Mouse (Mus musculus) ovary, postnatal 36 days (tissue): ENCODE results near the gene Slc39a7.

Experiments
- DNase-seq: peaks from one replicate; pipeline ENCODE4 v3.0.0; 2022; ENCODE audit warnings: low spot score, mixed read lengths

Gene Slc39a7

DNA sequence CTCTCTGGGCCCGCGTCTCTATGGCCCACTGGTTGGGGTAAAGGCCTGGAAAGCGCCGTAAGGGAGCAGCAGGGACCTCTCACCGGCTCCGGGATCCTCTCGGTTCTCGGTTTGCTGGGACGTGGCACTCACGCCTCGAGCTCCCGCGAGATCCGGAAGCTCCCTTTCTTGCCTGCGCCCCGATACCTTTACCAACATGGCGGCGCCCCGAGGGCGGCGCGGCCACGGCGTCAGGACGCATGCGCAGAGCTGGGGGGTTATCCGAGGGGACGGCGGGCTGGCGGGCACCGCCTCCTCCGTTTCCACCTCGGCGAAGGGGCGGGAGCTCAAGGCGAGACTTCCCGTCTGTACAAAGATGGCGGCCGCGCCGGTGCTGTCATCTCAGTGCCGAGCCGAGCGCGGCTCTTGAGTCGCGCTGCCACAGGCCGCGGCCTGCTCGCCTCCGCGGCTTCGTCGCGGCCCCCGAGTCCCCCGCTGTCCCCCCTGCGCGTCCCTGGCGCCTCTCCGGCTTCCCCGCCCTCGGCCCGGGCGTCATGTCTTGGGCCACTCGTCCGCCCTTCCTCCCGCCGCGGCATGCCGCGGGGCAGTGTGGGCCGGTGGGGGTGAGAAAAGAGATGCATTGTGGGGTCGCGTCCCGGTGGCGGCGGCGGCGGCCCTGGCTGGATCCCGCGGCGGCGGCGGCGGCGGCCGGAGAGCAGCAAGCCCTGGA is at the start of gene Slc39a7, which contains the start of gene Rxrb:
Gene Slc39a7, minus strand, starts transcription at position 218 of the 709 bp plus-strand sequence.
Gene Rxrb, plus strand, starts transcription at position 348 of the 709 bp plus-strand sequence.
- peak; percentile 100 for DNase-seq

DNA sequence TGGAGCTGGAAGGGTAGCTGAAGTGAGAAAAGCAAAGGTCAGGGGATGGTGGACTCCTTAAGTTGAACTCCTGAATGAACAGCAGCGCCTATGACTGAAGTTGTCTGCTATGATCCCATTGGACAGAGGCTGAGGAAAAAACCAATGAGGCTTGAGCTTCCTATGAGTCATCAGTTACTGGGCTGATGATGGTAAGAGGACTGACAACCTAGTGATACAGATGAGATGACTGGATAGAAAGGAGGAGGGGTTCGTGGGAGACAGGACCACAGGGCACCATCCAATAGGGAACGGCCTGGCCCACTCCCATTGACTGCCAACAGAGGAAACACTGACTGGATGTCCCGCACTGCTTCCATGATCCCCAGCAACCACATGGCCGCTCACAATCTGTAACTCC is 48.1 kb upstream of the Slc39a7 start:
- DNase-seq: no peak

DNA sequence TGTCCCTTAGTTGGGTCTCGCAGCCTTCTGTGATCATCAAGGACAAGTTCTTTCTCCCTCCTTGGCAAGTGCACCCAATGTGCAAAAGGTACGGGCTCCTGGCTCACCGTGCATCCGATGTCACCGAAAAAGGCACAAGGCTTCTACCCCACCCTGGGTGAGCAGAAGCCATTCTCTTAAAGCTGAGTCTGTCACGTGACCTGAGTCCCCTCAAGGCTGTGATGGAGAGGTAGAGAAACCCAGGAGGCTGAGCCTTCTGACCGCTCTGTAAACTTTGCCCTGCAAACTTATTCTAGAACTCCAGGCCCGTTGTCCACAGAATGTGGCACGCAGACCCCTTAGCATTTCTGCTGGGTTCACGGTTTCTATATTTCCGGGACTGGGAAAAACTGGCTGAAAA is 47.5 kb upstream of the Slc39a7 start:
- DNase-seq: no peak

DNA sequence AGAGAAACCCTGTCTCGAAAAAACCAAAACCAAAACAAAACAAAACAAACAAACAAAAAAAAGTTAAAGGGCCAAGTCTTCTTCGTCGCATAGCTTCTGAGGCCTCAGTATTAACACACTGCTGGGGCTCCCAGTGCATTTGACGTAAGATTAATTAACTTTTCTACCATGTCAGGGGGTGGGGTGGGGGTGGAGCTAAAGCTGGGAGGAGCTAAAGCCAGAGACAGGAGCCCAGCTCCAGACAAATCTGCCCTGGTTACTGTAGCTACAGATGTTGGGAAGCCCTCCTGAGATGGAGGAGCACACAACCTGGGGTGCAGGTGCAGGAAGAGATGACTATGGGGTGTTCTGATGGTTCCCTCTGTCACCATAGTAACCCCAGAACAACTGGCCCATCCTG is 46.7 kb upstream of the Slc39a7 start:
- DNase-seq: no peak

DNA sequence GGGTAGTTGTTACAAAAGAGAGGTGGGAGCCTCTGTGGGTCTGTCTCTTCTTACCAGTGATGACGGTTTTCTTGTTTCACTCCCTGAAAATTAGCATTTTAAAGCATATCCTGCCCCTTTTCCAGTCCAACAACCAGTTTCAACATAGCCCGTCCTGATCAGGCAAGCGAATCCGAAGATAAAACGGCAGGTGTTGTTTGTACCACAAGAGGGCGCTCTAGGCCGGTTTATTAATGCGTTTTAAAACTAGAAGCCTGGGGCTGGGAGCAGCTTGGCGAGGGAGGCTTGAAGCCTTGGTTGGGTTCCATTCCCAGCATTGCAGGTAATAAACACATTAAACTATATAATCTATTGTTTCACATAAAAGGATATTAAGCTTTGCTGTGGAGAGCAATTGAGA is 46.1 kb upstream of the Slc39a7 start:
- peak; percentile 47 for DNase-seq

DNA sequence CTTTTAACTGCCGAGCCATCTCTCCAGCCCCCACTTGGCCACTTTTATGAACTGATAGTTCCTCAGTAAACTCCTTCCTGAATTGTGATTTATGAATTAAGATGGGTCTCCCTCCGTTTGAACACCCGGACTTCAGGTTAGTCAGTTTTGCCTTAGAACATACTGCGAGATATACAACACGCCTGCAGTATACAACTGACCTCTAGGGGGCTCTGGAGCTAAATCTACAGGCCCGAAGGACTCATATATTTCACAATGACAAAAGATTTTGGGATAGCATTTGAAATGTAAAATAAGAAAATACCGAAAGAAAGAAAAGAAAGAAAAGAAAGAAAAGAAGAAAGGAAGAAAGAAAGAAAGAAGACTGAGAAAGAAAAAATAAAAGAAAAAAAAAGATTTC is 43.8 kb upstream of the Slc39a7 start:
- peak; percentile 29 for DNase-seq

DNA sequence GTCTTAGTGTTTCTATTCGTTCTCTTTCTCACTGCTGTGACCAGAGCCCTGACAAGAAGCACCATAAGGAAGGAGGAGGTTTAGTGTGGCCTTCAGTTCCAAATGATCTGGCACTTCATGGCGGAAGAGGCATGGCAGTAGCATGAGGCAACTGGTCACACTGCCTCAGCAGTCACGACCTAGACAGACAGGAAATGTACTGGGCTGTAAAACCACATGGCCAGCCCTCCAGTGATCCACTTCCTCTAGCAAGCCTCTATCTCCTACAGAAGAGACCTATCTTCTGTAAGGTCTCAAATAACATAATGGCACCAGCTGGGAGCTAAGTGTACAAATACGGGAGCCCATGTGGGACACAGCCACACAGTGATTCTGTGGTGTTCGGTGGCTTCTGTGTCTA is 40.6 kb upstream of the Slc39a7 start:
- DNase-seq: no peak

DNA sequence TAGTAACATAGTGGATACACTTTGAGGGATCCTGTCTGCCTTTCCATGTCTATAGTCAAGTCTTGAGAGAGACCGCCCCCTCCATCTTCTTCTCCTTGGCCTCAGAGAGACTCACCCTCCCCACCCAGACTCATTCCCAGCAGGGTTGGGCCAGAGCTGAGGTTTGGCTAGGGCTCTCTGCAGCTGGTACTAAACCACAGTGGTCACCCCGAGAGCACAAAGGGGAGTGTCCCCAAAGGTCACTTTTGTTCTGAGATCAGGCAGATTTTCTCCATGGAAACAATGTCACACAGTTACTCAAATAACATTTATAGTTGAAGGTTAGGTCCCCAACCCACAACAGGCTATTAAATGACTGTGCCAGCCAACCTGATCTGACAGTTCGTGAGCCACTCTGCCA is 37.4 kb upstream of the Slc39a7 start:
- no peak for DNase-seq

DNA sequence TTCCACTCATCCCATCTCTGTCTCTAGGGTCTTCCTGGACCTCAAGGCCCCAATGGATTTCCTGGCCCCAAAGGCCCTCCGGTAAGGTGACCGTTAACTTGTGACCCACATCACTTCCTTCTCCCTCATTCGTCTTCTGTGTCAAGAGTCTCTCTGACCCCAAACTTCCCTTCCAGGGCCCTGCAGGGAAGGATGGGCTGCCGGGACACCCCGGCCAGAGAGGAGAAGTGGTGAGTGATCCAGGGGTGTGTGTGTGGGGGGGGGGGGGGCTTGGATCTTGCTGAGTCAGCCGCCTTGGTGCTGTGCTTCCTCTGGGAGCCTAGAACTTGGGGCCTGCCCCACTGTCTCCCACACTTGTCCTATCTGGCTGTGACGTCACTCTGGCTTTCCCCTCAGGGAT is 25.7 kb upstream of the Slc39a7 start:
- DNase-seq: no peak

DNA sequence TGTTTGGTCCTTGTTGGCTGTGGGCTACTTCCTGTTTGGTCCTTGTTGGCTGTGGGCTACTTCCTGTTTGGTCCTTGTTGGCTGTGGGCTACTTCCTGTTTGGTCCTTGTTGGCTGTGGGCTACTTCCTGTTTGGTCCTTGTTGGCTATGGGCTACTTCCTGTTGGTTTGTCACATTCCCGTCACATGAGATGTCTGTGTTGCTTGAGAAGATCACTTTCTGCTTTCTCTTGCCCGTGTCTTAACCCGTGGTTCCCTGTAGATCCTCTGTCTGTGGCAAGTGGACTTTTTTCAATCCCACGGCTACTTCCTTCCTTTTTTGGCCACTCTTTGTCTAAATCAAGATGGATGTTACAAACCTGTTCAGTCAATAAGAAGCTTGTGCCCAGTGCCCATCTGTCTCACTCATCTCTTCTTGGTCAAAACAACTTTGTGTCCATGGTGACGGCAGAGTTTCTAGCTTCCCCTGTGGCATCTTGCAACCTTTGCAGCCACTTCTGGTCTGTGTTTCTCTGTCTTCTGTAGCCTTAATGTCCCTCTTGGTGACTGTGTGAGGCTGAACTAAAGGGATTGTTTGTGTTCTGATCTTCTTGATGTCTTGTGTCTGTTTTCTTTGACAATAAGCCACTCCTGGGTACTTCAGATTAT is 16.0 kb upstream of the Slc39a7 start:
- no peak for DNase-seq

DNA sequence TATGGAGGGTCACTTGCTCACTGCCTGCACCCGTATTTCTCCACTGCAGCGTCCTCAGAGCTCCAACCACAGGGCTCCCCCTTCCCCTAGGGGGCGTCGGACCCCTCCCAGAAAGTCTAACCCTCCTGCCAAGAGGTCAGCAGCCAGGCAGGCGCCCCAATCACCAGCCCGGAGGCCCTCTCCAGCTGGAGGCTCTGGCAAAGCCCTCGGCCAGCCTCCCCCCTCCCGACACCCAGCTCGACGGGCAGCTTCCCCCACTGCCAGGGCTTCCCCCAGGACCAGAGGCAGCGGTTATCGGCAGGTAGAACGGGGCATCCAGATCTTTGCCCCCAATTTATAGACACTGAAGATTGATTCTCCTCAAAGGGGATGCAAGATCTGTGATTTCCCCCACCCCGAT is 14.5 kb upstream of the Slc39a7 start:
- DNase-seq: no peak

DNA sequence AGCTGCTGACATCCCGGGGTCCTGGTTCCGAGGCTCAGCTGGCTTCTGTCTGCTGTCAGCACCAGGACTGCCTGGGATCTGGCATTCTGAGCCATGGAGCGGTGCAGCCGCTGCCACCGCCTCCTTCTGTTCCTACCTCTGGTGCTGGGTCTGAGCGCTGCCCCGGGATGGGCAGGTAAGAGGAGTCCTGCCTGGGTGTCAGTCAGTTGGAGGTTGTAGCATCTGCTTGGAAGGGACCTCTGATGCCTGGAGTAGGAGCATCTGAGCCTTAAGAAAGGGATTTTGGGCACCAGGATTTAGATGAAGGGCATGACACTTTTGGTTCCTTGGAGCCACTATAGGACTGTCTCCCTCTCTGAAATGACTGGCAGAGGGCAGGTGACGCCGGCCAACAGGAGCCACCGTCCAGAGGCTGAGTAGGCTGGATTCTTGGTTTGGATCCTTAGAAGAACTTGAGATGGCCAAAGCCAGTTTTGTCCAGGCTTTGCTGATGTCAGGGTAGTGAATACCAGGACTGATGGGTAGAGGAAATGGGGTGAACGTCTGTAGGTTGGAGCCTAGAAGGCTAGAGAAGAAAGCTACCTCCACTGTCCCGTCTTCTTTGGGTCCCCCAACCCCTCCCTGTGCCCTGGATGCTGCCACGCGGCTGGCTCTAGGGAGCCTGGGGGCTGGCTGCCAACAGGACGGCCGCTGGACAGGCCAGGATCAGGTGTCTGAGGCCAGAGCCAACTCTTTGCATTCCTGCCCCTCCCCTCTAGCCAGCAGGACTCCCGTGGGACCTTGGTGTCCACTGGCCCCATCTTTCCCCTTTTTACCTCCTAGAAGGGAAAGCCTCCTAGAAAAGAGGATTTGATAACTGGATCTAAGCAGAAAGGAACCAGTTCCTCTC is 8.3 kb upstream of the Slc39a7 start:
- DNase-seq: peak; percentile 21

DNA sequence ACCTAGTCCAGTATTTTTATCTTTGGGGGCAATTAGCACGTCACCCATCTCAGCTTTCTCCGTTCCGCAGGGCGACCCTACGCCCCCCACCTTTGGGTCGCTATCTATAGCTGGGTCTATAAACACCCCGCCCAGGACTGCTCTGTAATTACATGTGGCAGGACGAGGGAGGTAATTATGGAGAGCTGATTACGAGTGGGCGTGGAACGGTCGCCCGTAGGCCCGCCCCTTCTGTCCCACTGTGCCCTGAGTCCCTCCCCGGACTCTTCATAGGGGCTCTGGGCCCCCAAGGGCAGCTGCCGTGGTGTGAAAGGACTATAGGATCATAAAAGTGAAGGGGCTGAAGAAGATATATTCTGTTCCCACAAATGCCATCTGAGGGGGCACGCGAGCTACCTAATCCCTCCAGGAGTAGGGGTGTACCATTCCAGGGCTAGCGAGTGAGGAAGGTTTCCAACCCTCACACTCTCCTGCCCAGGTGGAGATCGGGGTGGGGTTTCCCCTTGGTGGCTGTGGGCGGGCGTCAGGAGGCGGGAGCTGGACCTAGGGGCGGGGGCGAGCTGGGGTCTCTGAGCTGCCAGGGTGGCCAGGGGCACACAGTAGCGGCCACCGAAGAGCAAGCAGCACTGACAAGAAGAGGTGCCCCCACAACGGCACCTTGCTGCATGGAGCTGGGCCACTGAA is 7.5 kb upstream of the Slc39a7 start, which contains the start of gene Col11a2:
Gene Col11a2, plus strand, starts transcription at position 560 of the 684 bp plus-strand sequence.
- no peak for DNase-seq

DNA sequence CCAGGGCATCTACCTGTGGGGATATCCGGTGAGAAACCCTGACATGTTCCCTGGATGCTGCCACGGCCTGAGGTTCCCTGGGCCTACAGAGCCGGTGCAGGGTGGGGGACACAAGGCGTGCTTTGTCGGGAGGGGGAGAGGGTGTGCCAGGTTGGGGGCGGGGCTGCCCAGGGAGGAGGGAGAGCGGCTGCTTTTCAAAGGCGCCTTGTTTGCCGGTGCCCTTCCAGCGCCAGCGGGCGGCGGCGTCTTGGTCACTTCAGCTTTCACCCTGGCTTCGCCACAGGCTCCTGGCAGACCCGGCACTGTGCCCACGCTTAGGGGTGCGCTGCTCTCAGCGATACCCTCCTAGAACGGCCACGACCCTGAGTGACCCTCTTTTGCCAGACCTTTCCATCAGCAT is 7.0 kb upstream of the Slc39a7 start:
- peak; percentile 35 for DNase-seq

DNA sequence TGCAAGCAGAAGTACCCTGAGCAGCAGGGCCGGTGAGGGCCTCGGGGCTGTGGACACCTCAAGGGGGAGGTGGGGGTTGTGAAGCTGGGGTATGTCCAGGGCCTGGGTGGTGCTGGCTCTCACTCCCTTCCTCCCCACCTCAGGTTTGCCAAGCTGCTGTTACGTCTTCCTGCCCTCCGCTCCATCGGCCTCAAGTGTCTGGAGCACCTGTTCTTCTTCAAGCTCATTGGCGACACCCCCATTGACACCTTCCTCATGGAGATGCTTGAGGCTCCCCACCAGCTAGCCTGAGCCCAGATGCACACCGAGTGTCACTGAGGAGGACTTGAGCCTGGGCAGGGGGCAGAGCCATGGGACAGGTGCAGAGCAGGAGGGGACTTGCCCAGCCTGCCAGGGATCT is 5.8 kb upstream of the Slc39a7 start:
- no peak for DNase-seq

DNA sequence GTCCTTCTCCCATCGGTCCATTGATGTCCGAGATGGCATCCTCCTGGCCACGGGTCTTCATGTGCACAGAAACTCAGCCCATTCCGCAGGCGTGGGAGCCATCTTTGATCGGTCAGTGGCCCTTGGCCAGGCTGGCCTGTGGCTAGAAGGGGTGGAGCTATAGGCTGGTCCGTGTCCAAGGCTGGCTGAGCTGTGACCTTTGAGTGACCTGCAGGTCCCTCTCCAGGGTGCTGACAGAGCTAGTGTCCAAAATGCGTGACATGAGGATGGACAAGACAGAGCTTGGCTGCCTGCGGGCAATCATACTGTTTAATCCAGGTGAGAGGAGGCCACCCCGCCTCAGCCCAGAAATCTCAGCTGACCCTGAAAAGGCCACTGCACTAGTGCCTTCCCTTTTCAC is 5.2 kb upstream of the Slc39a7 start:
- DNase-seq: peak; percentile 19

DNA sequence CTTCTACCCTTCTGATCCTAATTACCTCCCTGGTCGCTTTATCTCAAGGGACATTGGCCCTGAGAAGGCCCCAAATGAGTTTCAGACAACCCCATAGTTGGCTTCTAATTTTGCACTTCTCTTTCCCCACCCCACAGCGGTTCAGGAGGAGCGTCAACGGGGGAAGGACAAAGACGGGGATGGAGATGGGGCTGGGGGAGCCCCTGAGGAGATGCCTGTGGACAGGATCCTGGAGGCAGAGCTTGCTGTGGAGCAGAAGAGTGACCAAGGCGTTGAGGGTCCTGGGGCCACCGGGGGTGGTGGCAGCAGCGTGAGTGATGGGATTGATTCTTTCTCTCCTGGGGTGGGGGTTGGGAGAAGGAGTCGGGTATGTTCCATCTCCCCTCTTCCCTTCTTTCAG is 4.0 kb upstream of the Slc39a7 start:
- DNase-seq: no peak

DNA sequence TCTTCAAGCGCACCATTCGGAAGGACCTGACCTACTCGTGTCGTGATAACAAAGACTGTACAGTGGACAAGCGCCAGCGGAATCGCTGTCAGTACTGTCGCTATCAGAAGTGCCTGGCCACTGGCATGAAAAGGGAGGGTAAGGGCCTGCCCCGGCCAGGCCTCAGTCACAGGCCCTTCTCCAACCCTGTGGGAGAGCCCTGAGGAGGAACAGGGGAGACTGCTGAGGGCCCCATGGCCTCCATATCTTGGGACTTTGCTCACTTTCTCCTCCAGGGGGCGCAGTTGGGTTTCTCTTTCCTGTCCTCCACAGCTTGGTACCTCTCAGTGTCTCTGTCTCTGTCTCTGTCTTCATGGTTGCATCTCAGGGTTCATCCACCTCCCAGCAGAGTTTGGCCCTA is 2.6 kb upstream of the Slc39a7 start:
- peak; percentile 42 for DNase-seq

DNA sequence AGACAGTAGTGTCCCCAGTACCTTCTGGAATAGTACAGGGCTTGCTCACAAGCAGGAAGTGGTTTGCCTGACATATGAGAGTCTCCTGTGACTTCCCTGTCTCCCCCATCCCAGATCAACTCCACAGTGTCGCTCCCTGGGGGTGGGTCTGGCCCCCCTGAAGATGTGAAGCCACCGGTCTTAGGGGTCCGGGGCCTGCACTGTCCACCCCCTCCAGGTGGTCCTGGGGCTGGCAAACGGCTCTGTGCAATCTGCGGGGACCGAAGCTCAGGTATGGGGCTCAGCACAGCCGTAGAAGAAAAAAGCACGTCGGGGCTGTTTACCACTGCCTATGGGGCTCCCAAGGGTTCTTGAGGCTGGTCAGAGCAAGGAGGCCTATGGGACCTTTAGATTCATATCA is 2.0 kb upstream of the Slc39a7 start:
- no peak for DNase-seq

DNA sequence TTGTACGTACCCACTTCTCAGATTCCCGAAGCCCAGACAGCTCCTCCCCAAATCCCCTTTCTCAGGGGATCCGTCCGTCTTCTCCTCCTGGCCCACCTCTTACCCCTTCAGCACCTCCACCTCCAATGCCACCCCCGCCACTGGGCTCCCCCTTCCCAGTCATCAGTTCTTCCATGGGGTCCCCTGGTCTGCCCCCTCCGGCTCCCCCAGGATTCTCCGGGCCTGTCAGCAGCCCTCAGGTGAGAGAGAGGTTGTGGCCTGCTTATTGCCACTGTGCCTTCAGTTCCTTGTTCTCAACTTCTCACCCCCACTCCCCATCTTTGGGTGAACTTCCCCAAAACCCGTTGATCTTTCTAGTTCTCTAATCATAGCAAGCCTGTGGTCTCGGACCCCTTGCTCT is 1.3 kb upstream of the Slc39a7 start:
- DNase-seq: peak; percentile 43

DNA sequence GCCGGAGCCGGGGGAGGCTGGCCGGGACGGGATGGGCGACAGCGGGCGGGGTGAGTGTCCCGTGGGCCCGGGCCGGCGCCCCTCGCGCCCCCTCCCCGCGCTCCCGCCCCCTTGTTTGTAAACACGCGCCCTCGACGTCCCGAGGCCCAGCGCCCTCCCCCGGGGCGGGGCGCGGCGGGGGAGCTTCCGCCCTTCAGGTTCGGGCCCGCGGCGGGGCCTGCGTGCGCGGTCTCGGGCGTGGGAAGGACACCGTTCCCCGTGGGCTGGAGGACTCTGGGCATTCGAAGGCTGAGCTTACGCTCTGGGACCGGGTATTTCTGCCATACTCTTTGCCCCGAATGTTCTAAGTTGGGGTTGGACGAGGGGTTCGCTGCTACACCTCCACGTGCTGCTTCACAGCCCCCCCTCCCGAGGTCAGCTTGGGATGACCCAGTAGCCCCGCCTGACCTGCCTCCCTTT is 721 bp upstream of the Slc39a7 start:
- DNase-seq: peak; percentile 82

DNA sequence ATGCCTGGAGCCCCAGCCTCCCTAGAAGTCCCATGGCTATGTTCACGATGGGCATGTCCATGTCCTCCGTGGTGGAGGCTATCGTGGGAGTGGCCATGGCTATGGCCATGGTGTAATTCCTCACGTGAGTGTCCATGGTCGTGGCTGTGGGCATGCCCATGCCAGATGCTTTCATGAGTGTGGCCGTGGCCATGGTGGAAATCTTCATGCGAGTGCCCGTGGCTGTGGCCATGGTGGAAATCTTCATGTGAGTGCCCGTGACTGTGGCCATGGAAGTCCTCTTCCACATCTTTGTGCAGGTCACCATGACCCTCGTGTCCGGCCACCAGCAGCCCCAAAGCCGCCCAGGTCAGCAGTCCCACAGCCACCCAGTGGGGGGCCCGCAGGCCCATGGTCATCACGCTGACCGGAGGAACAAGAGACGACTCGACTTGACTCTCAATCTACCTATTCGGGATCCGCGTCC is 588 bp downstream of the Slc39a7 start:
- DNase-seq: no peak
